Mouse (Mus musculus): ENCODE results near the gene Gm13275. TPM values are rescaled to one million over a fixed set of nuclear protein-coding genes. Genes with fewer than 3 reads are reported as not detected.
A peak's percentile ranks its signal among the peaks of the same experiment; 100 is the strongest.
"Not testable (repeated sequence)": the region's sequence is repeated elsewhere in the genome, so short reads cannot be mapped to it uniquely, and the experiment has no call there.

Gm13275 gene
- polyA plus RNA-seq, 1 experiment from 2014 or later, result not detected

GRCm38 (mm10) chr4:88760431-88760830 lies 33.9 kb upstream of the Gm13275 start:
- not testable (repeated sequence) for H3K9ac ChIP-seq (replicated peaks; ENCODE audit: low read depth); H3K27me3 ChIP-seq (replicated peaks; ENCODE audit: insufficient read depth, low read length); H3K4me2 ChIP-seq (replicated peaks; ENCODE audit: low read depth, low read length); H3K9me3 ChIP-seq (ENCODE audit: low read length); H3K4me1 ChIP-seq (ENCODE audit: insufficient read depth, low read depth, low read length); ATAC-seq; H3K36me3 ChIP-seq (ENCODE audit: insufficient read depth, low read length); H3K27ac ChIP-seq (ENCODE audit: low read length)
- peak; percentile 74 for TF ChIP-seq CTCF (IDR thresholded peaks at IDR 0.05)
- WGBS, result 2% methylated on average over 19 of the region's 28 CpGs
- H3K4me3 ChIP-seq (ENCODE audit: low read depth, low read length), result peak overlapping the region; percentile 25; the same call in 1 of the 2 replicates
- DNase-seq (ENCODE audit: low spot score), result peak; percentile 93

GRCm38 (mm10) chr4:88761776-88762175 lies 32.5 kb upstream of the Gm13275 start:
- H3K36me3 ChIP-seq (ENCODE audit: insufficient read depth, low read length); H3K4me3 ChIP-seq (ENCODE audit: low read depth, low read length); H3K9ac ChIP-seq (replicated peaks; ENCODE audit: low read depth); H3K27me3 ChIP-seq (replicated peaks; ENCODE audit: insufficient read depth, low read length); H3K9me3 ChIP-seq (ENCODE audit: low read length); DNase-seq (ENCODE audit: low spot score); ATAC-seq; H3K4me2 ChIP-seq (replicated peaks; ENCODE audit: low read depth, low read length); H3K27ac ChIP-seq (ENCODE audit: low read length); H3K4me1 ChIP-seq (ENCODE audit: insufficient read depth, low read depth, low read length): not testable (repeated sequence)
- WGBS, result 72% methylated on average over 6 of the region's 8 CpGs

GRCm38 (mm10) chr4:88762341-88762740 lies 31.9 kb upstream of the Gm13275 start:
- not testable (repeated sequence) for ATAC-seq; H3K4me1 ChIP-seq (ENCODE audit: insufficient read depth, low read depth, low read length); H3K27me3 ChIP-seq (replicated peaks; ENCODE audit: insufficient read depth, low read length); H3K9ac ChIP-seq (replicated peaks; ENCODE audit: low read depth); DNase-seq (ENCODE audit: low spot score); H3K27ac ChIP-seq (ENCODE audit: low read length); H3K4me2 ChIP-seq (replicated peaks; ENCODE audit: low read depth, low read length); H3K36me3 ChIP-seq (ENCODE audit: insufficient read depth, low read length); H3K9me3 ChIP-seq (ENCODE audit: low read length); H3K4me3 ChIP-seq (ENCODE audit: low read depth, low read length)
- 50% methylated on average over 8 of the region's 9 CpGs for WGBS

- ATAC-seq (peak; percentile 47; the same call in 1 of the 2 replicates), DNase-seq (ENCODE audit: low spot score) (peak; percentile 92)
- Histone ChIP-seq H3K4me3 (ENCODE audit: low read depth, low read length) (peak overlapping the region; percentile 8; the same call in 1 of the 2 replicates), H3K4me2 (replicated peaks; ENCODE audit: low read depth, low read length) (0 out of 2 replicates have a peak overlapping the region, but pooled peaks have one; percentile 17)
- not testable (repeated sequence) for H3K9me3 ChIP-seq (ENCODE audit: low read length); H3K4me1 ChIP-seq (ENCODE audit: insufficient read depth, low read depth, low read length); H3K27me3 ChIP-seq (replicated peaks; ENCODE audit: insufficient read depth, low read length); H3K36me3 ChIP-seq (ENCODE audit: insufficient read depth, low read length); H3K27ac ChIP-seq (ENCODE audit: low read length); H3K9ac ChIP-seq (replicated peaks; ENCODE audit: low read depth)
- WGBS, result 5% methylated on average over 21 of the region's 42 CpGs
- peak; percentile 70 for TF ChIP-seq CTCF (IDR thresholded peaks at IDR 0.05)
These were observed 30.8 kb upstream of the Gm13275 start for GRCm38 (mm10) chr4:88763384-88764018.

GRCm38 (mm10) chr4:88773534-88773933 lies 20.8 kb upstream of the Gm13275 start, which contains the start of gene Gm13290:
Gene Gm13290, plus strand, starts transcription at chr4:88773834.
- not testable (repeated sequence) for H3K27me3 ChIP-seq (replicated peaks; ENCODE audit: insufficient read depth, low read length); ATAC-seq; H3K27ac ChIP-seq (ENCODE audit: low read length); H3K4me3 ChIP-seq (ENCODE audit: low read depth, low read length); H3K9ac ChIP-seq (replicated peaks; ENCODE audit: low read depth); H3K4me2 ChIP-seq (replicated peaks; ENCODE audit: low read depth, low read length); DNase-seq (ENCODE audit: low spot score); H3K36me3 ChIP-seq (ENCODE audit: insufficient read depth, low read length); H3K9me3 ChIP-seq (ENCODE audit: low read length); H3K4me1 ChIP-seq (ENCODE audit: insufficient read depth, low read depth, low read length)
- no CpG with 5 or more reads among the region's 32 CpGs for WGBS

- not testable (repeated sequence) for H3K4me2 ChIP-seq (replicated peaks; ENCODE audit: low read depth, low read length); H3K4me3 ChIP-seq (ENCODE audit: low read depth, low read length); H3K27ac ChIP-seq (ENCODE audit: low read length); H3K9ac ChIP-seq (replicated peaks; ENCODE audit: low read depth); ATAC-seq; H3K36me3 ChIP-seq (ENCODE audit: insufficient read depth, low read length); DNase-seq (ENCODE audit: low spot score); H3K9me3 ChIP-seq (ENCODE audit: low read length); H3K4me1 ChIP-seq (ENCODE audit: insufficient read depth, low read depth, low read length); H3K27me3 ChIP-seq (replicated peaks; ENCODE audit: insufficient read depth, low read length)
- no CpG with 5 or more reads among the region's 29 CpGs for WGBS
These were observed 17.7 kb upstream of the Gm13275 start, which contains the start of gene Gm13289 for GRCm38 (mm10) chr4:88776622-88777021. Gene Gm13289, plus strand, starts transcription at chr4:88776922.

GRCm38 (mm10) chr4:88779550-88779949 lies 14.7 kb upstream of the Gm13275 start, which contains the start of gene Gm13272:
Gene Gm13272, plus strand, starts transcription at chr4:88779850.
- H3K27ac ChIP-seq (ENCODE audit: low read length); H3K27me3 ChIP-seq (replicated peaks; ENCODE audit: insufficient read depth, low read length); H3K4me1 ChIP-seq (ENCODE audit: insufficient read depth, low read depth, low read length); H3K9ac ChIP-seq (replicated peaks; ENCODE audit: low read depth); ATAC-seq; H3K36me3 ChIP-seq (ENCODE audit: insufficient read depth, low read length); H3K4me2 ChIP-seq (replicated peaks; ENCODE audit: low read depth, low read length); H3K4me3 ChIP-seq (ENCODE audit: low read depth, low read length); DNase-seq (ENCODE audit: low spot score); H3K9me3 ChIP-seq (ENCODE audit: low read length): not testable (repeated sequence)
- WGBS, result no CpG with 5 or more reads among the region's 29 CpGs

GRCm38 (mm10) chr4:88780320-88780719 lies 14.0 kb upstream of the Gm13275 start:
- H3K4me2 ChIP-seq (replicated peaks; ENCODE audit: low read depth, low read length); H3K27me3 ChIP-seq (replicated peaks; ENCODE audit: insufficient read depth, low read length); H3K4me1 ChIP-seq (ENCODE audit: insufficient read depth, low read depth, low read length); ATAC-seq; H3K27ac ChIP-seq (ENCODE audit: low read length); H3K4me3 ChIP-seq (ENCODE audit: low read depth, low read length); H3K9me3 ChIP-seq (ENCODE audit: low read length); H3K36me3 ChIP-seq (ENCODE audit: insufficient read depth, low read length); DNase-seq (ENCODE audit: low spot score); H3K9ac ChIP-seq (replicated peaks; ENCODE audit: low read depth): not testable (repeated sequence)
- 50% methylated on average over 15 of the region's 18 CpGs for WGBS

GRCm38 (mm10) chr4:88781831-88782230 lies 12.5 kb upstream of the Gm13275 start, which contains the start of gene Ifnz:
Gene Ifnz, plus strand, starts transcription at chr4:88782131.
- H3K4me3 ChIP-seq (ENCODE audit: low read depth, low read length); H3K4me1 ChIP-seq (ENCODE audit: insufficient read depth, low read depth, low read length); H3K9me3 ChIP-seq (ENCODE audit: low read length); H3K27me3 ChIP-seq (replicated peaks; ENCODE audit: insufficient read depth, low read length); H3K27ac ChIP-seq (ENCODE audit: low read length); DNase-seq (ENCODE audit: low spot score); H3K36me3 ChIP-seq (ENCODE audit: insufficient read depth, low read length); ATAC-seq; H3K9ac ChIP-seq (replicated peaks; ENCODE audit: low read depth): not testable (repeated sequence)
- H3K4me2 ChIP-seq (replicated peaks; ENCODE audit: low read depth, low read length), result 0 out of 2 replicates have a peak within 1 kb of the TSS, but pooled peaks have one; percentile 28
- 14% methylated on average over 3 of the region's 7 CpGs for WGBS
